28 mouse cellular contexts compared by ENCODE assay signal in the genomic region with DNA sequence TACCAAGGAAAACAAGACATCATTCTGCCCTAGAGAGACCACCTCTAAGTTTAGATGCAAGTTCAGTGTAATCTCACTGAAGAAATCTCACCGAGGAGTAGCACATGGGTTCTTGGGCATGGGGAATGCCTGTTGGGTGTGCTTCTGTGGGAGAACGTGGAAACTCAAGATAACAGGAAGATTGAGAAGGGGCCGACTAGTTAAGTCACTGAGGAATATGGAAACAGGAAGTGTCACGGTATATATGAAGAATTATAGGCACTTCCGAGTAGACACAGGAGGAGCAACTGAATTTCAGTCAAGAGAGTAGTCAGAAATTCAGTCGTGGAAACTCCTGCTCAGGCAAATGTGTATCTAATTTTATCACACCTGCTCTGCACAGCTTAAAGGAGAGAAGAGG.
DNase-seq lines count a peak whose midpoint lies in the region; ATAC-seq and TF ChIP-seq lines count a peak whose summit lies in the region.
"Had no signal": no experiment of that assay in that cellular context is flagged by ENCODE, and none has a peak within 500 bp of the region (broad histone marks: within the 10 kb centered on the region; RNA-seq: fewer than 3 reads in every experiment).

No protein-coding gene starts in this region.

- WGBS in lung, embryonic 14.5 days, result 59% methylated on average over 6 of the region's 6 CpGs
- whole genome bisulfite sequencing in intestine, embryonic 16.5 days, result 68% methylated on average over 6 of the region's 6 CpGs
- 89% methylated on average over 6 of the region's 6 CpGs for WGBS in forebrain, embryonic 14.5 days

- H3K36me3 ChIP-seq in lung, embryonic 14.5 days (ENCODE audit: insufficient read depth), result no peaks in the 10 kb centered on the region
- no peaks in the 10 kb centered on the region for H3K36me3 ChIP-seq in intestine, embryonic 16.5 days (ENCODE audit: control insufficient read depth, insufficient read depth, low read length)
- no peaks in the 10 kb centered on the region for H3K36me3 ChIP-seq in forebrain, embryonic 14.5 days (ENCODE audit: control insufficient read depth, insufficient read depth, low read length)
- H3K36me3 ChIP-seq: embryonic facial prominence, embryonic 13.5 days; embryonic facial prominence, embryonic 15.5 days; forebrain, embryonic 10.5 days; forebrain, embryonic 12.5 days; forebrain, embryonic 15.5 days; G1E had no signal

- H3K4me1 ChIP-seq in lung, embryonic 14.5 days (ENCODE audit: insufficient read depth), result no peaks in the 10 kb centered on the region
- H3K4me1 ChIP-seq in intestine, embryonic 16.5 days (ENCODE audit: control insufficient read depth, insufficient read depth, low read length), result no peaks in the 10 kb centered on the region
- no peaks in the 10 kb centered on the region for H3K4me1 ChIP-seq in forebrain, embryonic 14.5 days (ENCODE audit: control insufficient read depth, insufficient read depth, low read length)
- H3K4me1 ChIP-seq: embryonic facial prominence, embryonic 13.5 days; embryonic facial prominence, embryonic 15.5 days; forebrain, embryonic 10.5 days; forebrain, embryonic 12.5 days; forebrain, embryonic 15.5 days had no signal

- no peak overlapping the region for H3K4me2 ChIP-seq in lung, embryonic 14.5 days
- H3K4me2 ChIP-seq in intestine, embryonic 16.5 days (ENCODE audit: low read depth, low read length), result no peak overlapping the region
- no peak overlapping the region for H3K4me2 ChIP-seq in forebrain, embryonic 14.5 days (ENCODE audit: low read length)
- H3K4me2 ChIP-seq: embryonic facial prominence, embryonic 13.5 days; embryonic facial prominence, embryonic 15.5 days; forebrain, embryonic 12.5 days; forebrain, embryonic 15.5 days had no signal

- DNase-seq in lung, embryonic 14.5 days, result peak; percentile 14
- no peak for DNase-seq in lung, adult 18-20 months
- no peak for DNase-seq in forebrain, embryonic 14.5 days (ENCODE audit: low spot score)
- DNase-seq: adrenal gland, adult 8-10 months; adrenal gland, postnatal 14 days; adrenal gland, postnatal 36 days; B cell, adult 2 months; cerebellum, adult 11-12 months; cerebellum, adult 2 months; cerebellum, adult 9-10 months; cerebellum, postnatal 10 days; cerebellum, postnatal 25 days; embryo, embryonic 11 days; forebrain, postnatal 0 days had no signal

- H3K9ac ChIP-seq in lung, embryonic 14.5 days, result no peak overlapping the region
- no peak overlapping the region for H3K9ac ChIP-seq in intestine, embryonic 16.5 days (ENCODE audit: low read depth, low read length)
- H3K9ac ChIP-seq in forebrain, embryonic 14.5 days (ENCODE audit: low read length), result no peak overlapping the region
- H3K9ac ChIP-seq: embryonic facial prominence, embryonic 13.5 days; embryonic facial prominence, embryonic 15.5 days; forebrain, embryonic 12.5 days; forebrain, embryonic 15.5 days; forebrain, postnatal 0 days had no signal

- H3K27ac ChIP-seq in lung, embryonic 14.5 days (ENCODE audit: low read depth), result no peak overlapping the region
- no peak overlapping the region for H3K27ac ChIP-seq in intestine, embryonic 16.5 days (ENCODE audit: low read length)
- no peak overlapping the region for H3K27ac ChIP-seq in forebrain, embryonic 14.5 days (ENCODE audit: low read depth, low read length)
- H3K27ac ChIP-seq: embryonic facial prominence, embryonic 13.5 days; embryonic facial prominence, embryonic 15.5 days; forebrain, embryonic 10.5 days; forebrain, embryonic 12.5 days; forebrain, embryonic 15.5 days had no signal

- no peak overlapping the region for H3K4me3 ChIP-seq in lung, embryonic 14.5 days (ENCODE audit: low read depth, low read length)
- no peak overlapping the region for H3K4me3 ChIP-seq in intestine, embryonic 16.5 days (ENCODE audit: low read length)
- no peak overlapping the region for H3K4me3 ChIP-seq in forebrain, embryonic 14.5 days (ENCODE audit: low read depth, low read length)
- H3K4me3 ChIP-seq: embryonic facial prominence, embryonic 13.5 days; embryonic facial prominence, embryonic 15.5 days; erythroblast, embryonic 14.5 days; forebrain, embryonic 10.5 days; forebrain, embryonic 12.5 days; forebrain, embryonic 15.5 days had no signal

- no peaks in the 10 kb centered on the region for H3K9me3 ChIP-seq in lung, embryonic 14.5 days (ENCODE audit: low read depth, low read length)
- no peaks in the 10 kb centered on the region for H3K9me3 ChIP-seq in intestine, embryonic 16.5 days (ENCODE audit: control insufficient read depth, low read length)
- no peaks in the 10 kb centered on the region for H3K9me3 ChIP-seq in forebrain, embryonic 14.5 days (replicated peaks; ENCODE audit: control insufficient read depth, low read length)
- H3K9me3 ChIP-seq: embryonic facial prominence, embryonic 13.5 days; embryonic facial prominence, embryonic 15.5 days; forebrain, embryonic 10.5 days; forebrain, embryonic 12.5 days; forebrain, embryonic 15.5 days; G1E had no signal

- ATAC-seq in lung, embryonic 14.5 days (ENCODE audit: insufficient read depth), result no peak
- peak; percentile 49 for ATAC-seq in megakaryocyte, adult 5-6 weeks (ENCODE audit: poor library complexity, severe bottlenecking)
- 0 out of 2 replicates have a peak, but pooled peaks have one; percentile 27 for ATAC-seq in monocyte, adult 5-6 weeks (replicated peaks; ENCODE audit: insufficient number of reproducible peaks, low FRiP score, low TSS enrichment, poor library complexity, severe bottlenecking)
- no peak for ATAC-seq in intestine, embryonic 16.5 days
- no peak for ATAC-seq in forebrain, embryonic 14.5 days
- ATAC-seq: activated CD4-positive, CD25-positive, alpha-beta regulatory T cell, adult 4 months; CD4-positive, CD25-positive, alpha-beta regulatory T cell, adult 4 months; forebrain, embryonic 15.5 days; forebrain, postnatal 0 days; Patski had no signal

- no peak for TF ChIP-seq CTCF in lung, embryonic 14.5 days (IDR thresholded peaks at IDR 0.05; ENCODE audit: low read depth)

- H3K27me3 ChIP-seq in lung, embryonic 14.5 days (ENCODE audit: insufficient read depth, low read length), result no peaks in the 10 kb centered on the region
- no peaks in the 10 kb centered on the region for H3K27me3 ChIP-seq in intestine, embryonic 16.5 days (replicated peaks; ENCODE audit: control insufficient read depth, insufficient read depth, low read length)
- H3K27me3 ChIP-seq in forebrain, embryonic 14.5 days (replicated peaks; ENCODE audit: control insufficient read depth, insufficient read depth, low read length), result no peaks in the 10 kb centered on the region
- H3K27me3 ChIP-seq: CH12.LX; embryonic facial prominence, embryonic 13.5 days; embryonic facial prominence, embryonic 15.5 days; forebrain, embryonic 12.5 days; forebrain, embryonic 15.5 days; Patski had no signal

Comparison
In these comparisons a context has a peak if more than half of its experiments do, and no peak if none do; other contexts are left out.
1. ATAC-seq: peak in megakaryocyte, adult 5-6 weeks (single experiment) and monocyte, adult 5-6 weeks (single experiment); none in lung, embryonic 14.5 days (single experiment), intestine, embryonic 16.5 days (single experiment) and forebrain, embryonic 14.5 days (single experiment).